Mouse (Mus musculus): ENCODE measurements at regions not wholly inside any gene's neighbourhood (a gene's known extent, or its start where the extent isn't known, plus 50 kb on each side); places are given as distances from the start of the nearest gene placed in this dataset.
A peak's percentile ranks its signal among the peaks of the same experiment; 100 is the strongest.

DNA sequence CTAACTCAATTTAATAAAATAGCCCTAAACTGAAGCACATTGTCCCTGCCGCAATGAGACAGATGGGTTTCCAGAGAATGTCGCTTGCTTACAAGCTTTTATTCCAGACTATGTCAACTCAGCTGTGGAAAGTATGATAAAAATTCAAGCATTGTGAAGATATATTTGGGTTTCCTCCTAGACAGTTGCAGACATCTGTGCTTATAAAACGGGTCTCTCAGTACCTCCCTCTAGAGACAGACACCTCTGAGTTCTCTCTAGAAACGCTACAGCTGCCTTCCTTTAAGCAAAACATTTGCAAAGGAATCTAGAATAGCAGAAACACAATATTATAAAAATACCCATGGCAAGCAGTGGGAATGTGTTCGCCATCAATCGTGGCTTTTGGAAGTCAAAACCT, 137.3 kb downstream of the Cox18 start:
- Histone ChIP-seq H3K36me3 (ENCODE audit: control insufficient read depth, insufficient read depth, low read length) (no peaks in the 10 kb centered on the region), H3K9ac (ENCODE audit: low read depth, low read length) (no peak overlapping the region), H3K4me1 (ENCODE audit: control insufficient read depth, insufficient read depth, low read depth, low read length) (no peaks in the 10 kb centered on the region), H3K27me3 (replicated peaks; ENCODE audit: control insufficient read depth, insufficient read depth, low read length) (no peaks in the 10 kb centered on the region), H3K4me3 (ENCODE audit: low read length) (no peak overlapping the region), H3K27ac (ENCODE audit: low read depth, low read length) (no peak overlapping the region), H3K4me2 (ENCODE audit: low read length) (no peak overlapping the region), H3K9me3 (ENCODE audit: control insufficient read depth, low read length) (no peaks in the 10 kb centered on the region)
- 87% methylated on average over 6 of the region's 6 CpGs for WGBS
- no peak for ATAC-seq

DNA sequence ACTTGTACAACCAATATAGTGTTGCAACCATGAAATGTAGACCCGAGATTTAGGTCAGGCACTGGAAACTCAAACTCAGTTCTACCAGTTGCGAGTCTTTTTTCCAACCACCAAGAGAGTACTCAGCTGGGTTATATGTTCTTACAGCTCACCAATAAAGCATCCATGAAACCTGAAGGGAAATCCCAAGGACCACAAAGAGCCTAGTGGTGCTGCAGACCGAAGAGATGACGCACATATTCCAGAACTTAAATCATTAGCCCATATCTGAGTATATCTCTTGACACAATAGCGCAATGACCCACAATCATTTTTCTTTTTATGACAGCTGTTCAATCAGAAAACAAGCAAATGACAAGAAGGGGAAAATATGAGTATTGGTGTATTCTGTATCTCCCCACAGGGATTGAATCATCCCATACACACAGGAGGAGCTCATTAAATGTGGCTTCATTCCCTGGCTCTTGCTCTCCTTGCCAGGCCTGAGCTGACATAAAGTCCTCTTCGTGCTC, 146.7 kb downstream of the Cox18 start:
- Histone ChIP-seq H3K27ac (ENCODE audit: low read depth, low read length) (no peak overlapping the region), H3K9ac (ENCODE audit: low read depth, low read length) (no peak overlapping the region), H3K27me3 (replicated peaks; ENCODE audit: control insufficient read depth, insufficient read depth, low read length) (no peaks in the 10 kb centered on the region), H3K4me2 (ENCODE audit: low read length) (no peak overlapping the region), H3K4me3 (ENCODE audit: low read length) (no peak overlapping the region), H3K9me3 (ENCODE audit: control insufficient read depth, low read length) (no peaks in the 10 kb centered on the region), H3K4me1 (ENCODE audit: control insufficient read depth, insufficient read depth, low read depth, low read length) (no peaks in the 10 kb centered on the region), H3K36me3 (ENCODE audit: control insufficient read depth, insufficient read depth, low read length) (no peaks in the 10 kb centered on the region)
- no peak for ATAC-seq
- WGBS: 94% methylated on average over 6 of the region's 6 CpGs

- Histone ChIP-seq H3K4me1 (ENCODE audit: control insufficient read depth, insufficient read depth, low read depth, low read length) (no peaks in the 10 kb centered on the region), H3K9ac (ENCODE audit: low read depth, low read length) (no peak overlapping the region)
- 94% methylated on average over 11 of the region's 11 CpGs for WGBS
These were observed 148.0 kb downstream of the Cox18 start for GRCm38 (mm10) chr5:90075629-90076349.

DNA sequence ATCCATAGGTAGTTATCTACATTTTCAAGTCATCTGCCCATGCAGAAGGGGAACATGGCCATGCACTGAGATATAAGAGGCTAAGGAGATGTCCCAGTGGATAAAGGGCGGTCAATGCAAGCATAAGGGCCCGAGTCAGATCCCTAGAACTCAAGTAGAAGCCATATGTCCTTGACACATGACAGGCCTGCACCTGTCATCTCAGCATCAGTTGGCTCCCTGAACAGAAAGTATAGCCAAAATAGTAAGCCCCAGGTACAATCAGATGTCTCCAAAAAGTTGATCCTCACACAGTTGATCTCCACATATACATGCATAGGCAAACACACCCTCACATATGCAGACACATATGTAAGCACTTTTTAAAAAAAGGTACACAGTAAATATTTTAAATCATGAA, 152.0 kb downstream of the Cox18 start:
- Histone ChIP-seq H3K27me3 (replicated peaks; ENCODE audit: control insufficient read depth, insufficient read depth, low read length) (no peaks in the 10 kb centered on the region), H3K27ac (ENCODE audit: low read depth, low read length) (no peak overlapping the region), H3K4me2 (ENCODE audit: low read length) (no peak overlapping the region), H3K9me3 (ENCODE audit: control insufficient read depth, low read length) (no peaks in the 10 kb centered on the region), H3K4me1 (ENCODE audit: control insufficient read depth, insufficient read depth, low read depth, low read length) (no peaks in the 10 kb centered on the region), H3K4me3 (ENCODE audit: low read length) (no peak overlapping the region), H3K9ac (ENCODE audit: low read depth, low read length) (no peak overlapping the region), H3K36me3 (ENCODE audit: control insufficient read depth, insufficient read depth, low read length) (no peaks in the 10 kb centered on the region)
- ATAC-seq: no peak
- 84% methylated on average over 2 of the region's 2 CpGs for WGBS

More at GRCm38 (mm10) chr5:90075629-90076349, 148.0 kb downstream of the Cox18 start:
- no peaks in the 10 kb centered on the region for H3K36me3 ChIP-seq (ENCODE audit: control insufficient read depth, insufficient read depth, low read length)
- H3K27me3 ChIP-seq (replicated peaks; ENCODE audit: control insufficient read depth, insufficient read depth, low read length): no peaks in the 10 kb centered on the region
- H3K4me3 ChIP-seq (ENCODE audit: low read length): no peak overlapping the region
- no peak for ATAC-seq
- H3K27ac ChIP-seq (ENCODE audit: low read depth, low read length): no peak overlapping the region
- no peaks in the 10 kb centered on the region for H3K9me3 ChIP-seq (ENCODE audit: control insufficient read depth, low read length)
- no peak overlapping the region for H3K4me2 ChIP-seq (ENCODE audit: low read length)

GRCm38 (mm10) chr5:90068601-90069000, 155.2 kb downstream of the Cox18 start:
- Histone ChIP-seq H3K27me3 (replicated peaks; ENCODE audit: control insufficient read depth, insufficient read depth, low read length) (no peaks in the 10 kb centered on the region), H3K4me3 (ENCODE audit: low read length) (no peak overlapping the region), H3K9me3 (ENCODE audit: control insufficient read depth, low read length) (no peaks in the 10 kb centered on the region), H3K9ac (ENCODE audit: low read depth, low read length) (no peak overlapping the region), H3K4me1 (ENCODE audit: control insufficient read depth, insufficient read depth, low read depth, low read length) (no peaks in the 10 kb centered on the region; the same call in 1 of the 2 replicates), H3K36me3 (ENCODE audit: control insufficient read depth, insufficient read depth, low read length) (no peaks in the 10 kb centered on the region), H3K4me2 (ENCODE audit: low read length) (no peak overlapping the region), H3K27ac (ENCODE audit: low read depth, low read length) (no peak overlapping the region)
- ATAC-seq: no peak

DNA sequence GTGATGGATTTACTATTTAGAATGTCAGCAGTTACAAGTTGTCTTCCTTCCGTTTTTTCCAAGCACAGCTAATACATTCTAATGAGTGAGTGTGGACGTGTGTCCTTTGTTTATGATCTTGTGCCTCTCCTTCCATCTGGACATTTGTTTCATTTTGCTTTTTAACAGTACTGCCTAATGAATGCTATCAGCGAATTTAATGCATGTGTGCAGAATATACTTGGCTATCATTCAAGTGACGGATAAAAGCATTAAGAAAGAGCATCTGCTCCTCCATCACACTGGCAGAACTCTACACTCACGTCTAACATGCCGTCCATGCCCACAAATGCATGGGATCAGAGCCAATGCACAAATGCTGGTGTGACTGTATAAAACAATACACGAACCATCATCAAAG, 156.0 kb downstream of the Cox18 start:
- Histone ChIP-seq H3K9me3 (ENCODE audit: control insufficient read depth, low read length) (no peaks in the 10 kb centered on the region), H3K4me1 (ENCODE audit: control insufficient read depth, insufficient read depth, low read depth, low read length) (no peaks in the 10 kb centered on the region; the same call in 1 of the 2 replicates), H3K36me3 (ENCODE audit: control insufficient read depth, insufficient read depth, low read length) (no peaks in the 10 kb centered on the region), H3K9ac (ENCODE audit: low read depth, low read length) (no peak overlapping the region), H3K27me3 (replicated peaks; ENCODE audit: control insufficient read depth, insufficient read depth, low read length) (no peaks in the 10 kb centered on the region), H3K4me2 (ENCODE audit: low read length) (no peak overlapping the region), H3K4me3 (ENCODE audit: low read length) (no peak overlapping the region), H3K27ac (ENCODE audit: low read depth, low read length) (no peak overlapping the region)
- ATAC-seq: no peak
- 52% methylated on average over 7 of the region's 7 CpGs for WGBS

DNA sequence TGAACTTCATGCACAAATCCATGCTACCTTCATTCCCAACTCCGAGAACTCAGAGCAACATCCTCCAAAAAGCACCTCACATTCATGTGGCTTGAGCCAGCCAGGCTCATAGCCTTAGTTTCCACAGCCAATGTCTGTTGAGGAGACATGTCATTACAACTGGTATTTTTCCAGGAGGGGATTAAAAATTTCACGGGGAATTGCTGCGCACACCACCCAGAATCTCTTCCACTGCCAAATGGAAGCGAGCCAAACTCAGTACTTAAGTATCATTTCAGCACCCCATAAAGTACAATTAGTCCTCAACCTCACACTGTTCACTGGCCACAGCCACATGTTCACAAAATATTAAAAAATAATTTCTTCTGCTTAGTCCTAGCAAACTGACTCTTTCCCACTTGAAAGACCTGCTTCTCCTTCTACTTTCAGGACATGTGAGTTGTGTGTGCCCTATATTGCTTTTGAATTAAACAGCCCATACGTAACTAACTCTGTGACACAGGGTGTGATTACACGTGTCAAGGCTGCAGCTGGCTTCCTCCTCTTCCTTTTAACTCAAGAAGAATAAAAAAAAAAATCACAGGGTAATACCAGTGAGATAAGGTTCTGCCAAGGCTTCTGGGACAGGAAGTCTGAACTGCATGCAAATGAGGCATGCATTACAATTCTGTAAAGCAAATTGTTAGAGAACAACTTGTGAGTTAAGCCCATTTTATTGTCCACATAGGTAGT, 157.8 kb downstream of the Cox18 start:
- no peaks in the 10 kb centered on the region for H3K36me3 ChIP-seq (ENCODE audit: control insufficient read depth, insufficient read depth, low read length)
- 45% methylated on average over 6 of the region's 6 CpGs for WGBS
- H3K4me1 ChIP-seq (ENCODE audit: control insufficient read depth, insufficient read depth, low read depth, low read length): no peaks in the 10 kb centered on the region; the same call in 1 of the 2 replicates
- no peak overlapping the region for H3K27ac ChIP-seq (ENCODE audit: low read depth, low read length)
- H3K4me3 ChIP-seq (ENCODE audit: low read length): no peak overlapping the region
- no peaks in the 10 kb centered on the region for H3K27me3 ChIP-seq (replicated peaks; ENCODE audit: control insufficient read depth, insufficient read depth, low read length)
- H3K9me3 ChIP-seq (ENCODE audit: control insufficient read depth, low read length): no peaks in the 10 kb centered on the region
- peak; percentile 54; the same call in 1 of the 2 replicates for ATAC-seq
- H3K4me2 ChIP-seq (ENCODE audit: low read length): no peak overlapping the region
- H3K9ac ChIP-seq (ENCODE audit: low read depth, low read length): no peak overlapping the region

GRCm38 (mm10) chr5:90055686-90056085, 168.1 kb downstream of the Cox18 start:
- Histone ChIP-seq H3K9ac (ENCODE audit: low read depth, low read length) (no peak overlapping the region), H3K27ac (ENCODE audit: low read depth, low read length) (no peak overlapping the region), H3K4me2 (ENCODE audit: low read length) (no peak overlapping the region), H3K4me1 (ENCODE audit: control insufficient read depth, insufficient read depth, low read depth, low read length) (no peaks in the 10 kb centered on the region), H3K27me3 (replicated peaks; ENCODE audit: control insufficient read depth, insufficient read depth, low read length) (no peaks in the 10 kb centered on the region), H3K4me3 (ENCODE audit: low read length) (no peak overlapping the region), H3K9me3 (ENCODE audit: control insufficient read depth, low read length) (no peaks in the 10 kb centered on the region), H3K36me3 (ENCODE audit: control insufficient read depth, insufficient read depth, low read length) (no peaks in the 10 kb centered on the region)
- WGBS: 67% methylated on average over 2 of the region's 2 CpGs
- no peak for ATAC-seq

- Histone ChIP-seq H3K9ac (ENCODE audit: low read depth, low read length) (no peak overlapping the region), H3K27ac (ENCODE audit: low read depth, low read length) (no peak overlapping the region), H3K27me3 (replicated peaks; ENCODE audit: control insufficient read depth, insufficient read depth, low read length) (no peaks in the 10 kb centered on the region), H3K4me3 (ENCODE audit: low read length) (no peak overlapping the region), H3K9me3 (ENCODE audit: control insufficient read depth, low read length) (no peaks in the 10 kb centered on the region), H3K4me1 (ENCODE audit: control insufficient read depth, insufficient read depth, low read depth, low read length) (no peaks in the 10 kb centered on the region), H3K4me2 (ENCODE audit: low read length) (no peak overlapping the region), H3K36me3 (ENCODE audit: control insufficient read depth, insufficient read depth, low read length) (no peaks in the 10 kb centered on the region)
- 78% methylated on average over 1 of the region's 1 CpGs for WGBS
- ATAC-seq: peak; percentile 50; the same call in 1 of the 2 replicates
These were observed 169.4 kb upstream of the Adamts3 start for GRCm38 (mm10) chr5:90052516-90052915.
